10 mouse cellular contexts compared by ENCODE assay signal in the genomic region with DNA sequence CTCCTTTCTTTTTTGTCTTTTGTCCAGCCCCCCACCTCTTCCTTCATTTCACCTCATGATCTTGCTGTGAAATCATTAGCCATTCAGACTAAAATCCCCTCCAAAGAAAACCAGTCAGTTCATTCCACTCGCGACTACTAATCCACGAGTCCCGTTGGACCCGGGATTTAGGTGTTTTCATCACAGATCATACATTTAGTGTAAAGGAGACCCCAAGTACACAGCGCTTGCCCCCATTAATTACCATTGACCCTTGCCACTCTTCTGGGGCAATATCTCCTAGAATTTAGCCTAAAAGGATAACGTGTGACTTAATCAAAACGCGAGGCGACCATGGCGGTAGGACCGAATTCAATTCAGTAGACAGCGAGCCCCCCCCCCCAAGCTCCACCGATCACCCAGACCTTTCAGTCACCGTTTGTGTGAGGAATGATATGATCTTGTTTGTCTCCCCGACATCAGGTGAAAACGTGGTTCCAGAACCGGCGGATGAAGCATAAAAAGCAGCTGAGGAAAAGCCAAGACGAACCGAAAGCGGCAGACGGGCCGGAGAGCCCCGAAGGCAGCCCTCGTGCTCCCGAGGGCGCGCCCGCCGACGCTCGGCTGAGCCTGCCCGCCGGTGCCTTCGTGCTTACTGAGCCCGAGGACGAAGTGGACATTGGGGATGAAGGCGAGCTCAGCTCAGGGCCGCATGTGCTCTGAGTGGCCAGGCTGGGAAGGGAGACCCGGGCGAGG. TPM values are rescaled to one million over a fixed set of nuclear protein-coding genes. Genes with fewer than 3 reads are reported as not detected.
DNase-seq lines count a peak whose midpoint lies in the region; ATAC-seq lines count a peak whose summit lies in the region.
"Had no signal": no experiment of that assay in that cellular context is flagged by ENCODE, and none has a peak within 500 bp of the region (broad histone marks: within the 10 kb centered on the region; RNA-seq: fewer than 3 reads in every experiment).

No protein-coding gene starts in this region.

- H3K4me1 ChIP-seq in kidney, embryonic 15.5 days: peaks cover 19% of the 10 kb centered on the region
- no peaks in the 10 kb centered on the region for H3K4me1 ChIP-seq in embryonic facial prominence, embryonic 14.5 days (ENCODE audit: control insufficient read depth, insufficient read depth, low read length)
- H3K4me1 ChIP-seq in intestine, embryonic 16.5 days (ENCODE audit: control insufficient read depth, insufficient read depth, low read length): peaks cover 5% of the 10 kb centered on the region
- H3K4me1 ChIP-seq in neural tube, embryonic 12.5 days: peaks cover 15% of the 10 kb centered on the region; the same call in 1 of the 2 replicates

- WGBS in kidney, embryonic 15.5 days: 1% methylated on average over 42 of the region's 42 CpGs
- WGBS in embryonic facial prominence, embryonic 14.5 days: 2% methylated on average over 42 of the region's 42 CpGs
- 1% methylated on average over 42 of the region's 42 CpGs for WGBS in intestine, embryonic 16.5 days
- WGBS in neural tube, embryonic 12.5 days: under 1% methylated on average over 42 of the region's 42 CpGs

- ATAC-seq in kidney, embryonic 15.5 days (replicated peaks; ENCODE audit: low FRiP score): no peak
- ATAC-seq in embryonic facial prominence, embryonic 14.5 days (ENCODE audit: low read depth): no peak
- ATAC-seq in intestine, embryonic 16.5 days: no peak
- no peak for ATAC-seq in neural tube, embryonic 12.5 days (ENCODE audit: low FRiP score, low read depth)

- no peak overlapping the region for H3K27ac ChIP-seq in kidney, embryonic 15.5 days
- H3K27ac ChIP-seq in embryonic facial prominence, embryonic 14.5 days (replicated peaks; ENCODE audit: low read depth, low read length): no peak overlapping the region
- no peak overlapping the region for H3K27ac ChIP-seq in intestine, embryonic 16.5 days (ENCODE audit: low read length)
- no peak overlapping the region for H3K27ac ChIP-seq in neural tube, embryonic 12.5 days

- no peaks in the 10 kb centered on the region for H3K9me3 ChIP-seq in kidney, embryonic 15.5 days (replicated peaks)
- H3K9me3 ChIP-seq in embryonic facial prominence, embryonic 14.5 days (ENCODE audit: control insufficient read depth, low read length): no peaks in the 10 kb centered on the region
- H3K9me3 ChIP-seq in intestine, embryonic 16.5 days (ENCODE audit: control insufficient read depth, low read length): no peaks in the 10 kb centered on the region
- H3K9me3 ChIP-seq in neural tube, embryonic 12.5 days: no peaks in the 10 kb centered on the region

- DNase-seq in kidney, adult 9 months: no peak
- DNase-seq in embryonic facial prominence, embryonic 14.5 days (ENCODE audit: low spot score): no peak
- DNase-seq in layer of hippocampus, adult 8-10 months (ENCODE audit: low spot score in 2 of 2): no peak
- no peak for DNase-seq in left cerebral cortex, adult 8-10 months (ENCODE audit: low spot score in 2 of 2)
- no peak for DNase-seq in ovary, adult 18-20 months (ENCODE audit: low spot score)

- no peak overlapping the region for H3K9ac ChIP-seq in kidney, embryonic 15.5 days
- no peak overlapping the region for H3K9ac ChIP-seq in embryonic facial prominence, embryonic 14.5 days (ENCODE audit: low read depth, low read length)
- no peak overlapping the region for H3K9ac ChIP-seq in intestine, embryonic 16.5 days (ENCODE audit: low read depth, low read length)
- H3K9ac ChIP-seq in neural tube, embryonic 12.5 days: no peak overlapping the region

- H3K36me3 ChIP-seq in kidney, embryonic 15.5 days: no peaks in the 10 kb centered on the region
- no peaks in the 10 kb centered on the region for H3K36me3 ChIP-seq in embryonic facial prominence, embryonic 14.5 days (ENCODE audit: control insufficient read depth, insufficient read depth, low read length)
- no peaks in the 10 kb centered on the region for H3K36me3 ChIP-seq in intestine, embryonic 16.5 days (ENCODE audit: control insufficient read depth, insufficient read depth, low read length)
- H3K36me3 ChIP-seq in neural tube, embryonic 12.5 days: no peaks in the 10 kb centered on the region

- H3K27me3 ChIP-seq in kidney, embryonic 15.5 days: peaks cover 100% of the 10 kb centered on the region
- peaks cover 99% of the 10 kb centered on the region for H3K27me3 ChIP-seq in embryonic facial prominence, embryonic 14.5 days (replicated peaks; ENCODE audit: control insufficient read depth, insufficient read depth, low read length)
- peaks cover 71% of the 10 kb centered on the region for H3K27me3 ChIP-seq in intestine, embryonic 16.5 days (replicated peaks; ENCODE audit: control insufficient read depth, insufficient read depth, low read length)
- H3K27me3 ChIP-seq in neural tube, embryonic 12.5 days (replicated peaks): peaks cover 93% of the 10 kb centered on the region

- H3K4me3 ChIP-seq in kidney, embryonic 15.5 days (replicated peaks): peak overlapping the region; percentile 34
- H3K4me3 ChIP-seq in embryonic facial prominence, embryonic 14.5 days (ENCODE audit: low read depth, low read length): peak overlapping the region; percentile 31
- peak overlapping the region; percentile 39 for H3K4me3 ChIP-seq in intestine, embryonic 16.5 days (ENCODE audit: low read length)
- 0 out of 2 replicates have a peak overlapping the region, but pooled peaks have one; percentile 15 for H3K4me3 ChIP-seq in neural tube, embryonic 12.5 days
- H3K4me3 ChIP-seq: myocyte had no signal

- H3K4me2 ChIP-seq in kidney, embryonic 15.5 days: peak overlapping the region; percentile 51
- peak overlapping the region; percentile 42 for H3K4me2 ChIP-seq in embryonic facial prominence, embryonic 14.5 days (ENCODE audit: low read depth, low read length)
- peak overlapping the region; percentile 49 for H3K4me2 ChIP-seq in intestine, embryonic 16.5 days (ENCODE audit: low read depth, low read length)
- H3K4me2 ChIP-seq in neural tube, embryonic 12.5 days (replicated peaks): peak overlapping the region; percentile 38

RNA-seq across cellular contexts. Expression of a gene that starts 3.4 kb away (rescaled TPM):
- not detected in 2 replicates for polyA plus RNA-seq in kidney, embryonic 15.5 days (2015; fragmentation: Nextera tagmentation; extraction: Ambion mirVana)
- not detected in 2 replicates for polyA plus RNA-seq in embryonic facial prominence, embryonic 14.5 days (2014; fragmentation: Nextera tagmentation; extraction: Ambion mirVana)
- polyA plus RNA-seq in intestine, embryonic 16.5 days (2015; fragmentation: Nextera tagmentation; extraction: Ambion mirVana): not detected in 2 replicates
- polyA plus RNA-seq in neural tube, embryonic 12.5 days (2016; fragmentation: Nextera tagmentation; extraction: Ambion mirVana): not detected in 2 replicates
- total RNA-seq in layer of hippocampus, adult 8-10 months (2022): not detected
- total RNA-seq in left cerebral cortex, adult 8-10 months (2022): not detected
- total RNA-seq: hematopoietic stem cell, adult 5-6 weeks had no signal
- polyA plus RNA-seq: myocyte had no signal
